Mouse (Mus musculus): ENCODE data around the gene Higd1b. TPM values are rescaled to one million over a fixed set of nuclear protein-coding genes. Genes with fewer than 3 reads are reported as not detected.

The Higd1b gene
- polyA plus RNA-seq, 1 experiment, result not detected

DNA sequence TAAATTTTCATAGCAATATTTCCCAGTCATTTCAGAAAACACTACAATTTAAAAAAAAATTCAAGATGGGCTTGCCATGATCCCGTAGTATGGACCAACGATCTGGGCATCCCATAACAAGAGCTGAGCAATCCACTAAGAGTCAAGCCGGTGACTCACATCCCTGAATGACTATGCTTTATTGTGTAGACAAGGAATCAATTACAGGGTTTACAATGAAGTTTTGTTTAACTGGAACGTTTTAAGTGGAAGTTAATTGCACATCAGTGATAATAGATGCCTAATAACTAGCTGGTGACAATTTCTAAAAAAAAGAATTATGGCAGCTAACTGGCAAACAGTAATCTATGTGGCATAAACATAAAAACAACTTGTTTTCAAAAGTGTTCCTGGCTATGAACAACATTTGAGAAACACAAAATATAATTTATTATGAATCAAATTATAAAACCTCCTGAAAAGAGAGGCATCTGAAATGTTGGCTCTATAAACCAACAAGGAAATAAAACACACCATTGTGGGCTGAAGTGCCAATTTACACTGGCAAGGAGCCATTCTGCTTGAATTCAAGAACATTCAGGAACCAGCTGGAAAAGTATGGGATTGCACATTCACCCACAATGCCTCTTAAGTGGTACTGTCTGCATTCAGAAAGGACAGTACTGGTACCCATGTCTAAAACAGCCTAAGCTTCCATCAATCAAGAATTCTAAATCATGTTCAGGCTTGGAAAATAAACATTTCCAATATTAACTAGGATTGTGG lies 24.7 kb upstream of the Higd1b start:
- Histone ChIP-seq H3K9ac (ENCODE audit: low read depth, poor library complexity, severe bottlenecking) (no peak overlapping the region), H3K27me3 (ENCODE audit: control insufficient read depth, insufficient read depth, low read length, poor library complexity, severe bottlenecking) (no peaks in the 10 kb centered on the region), H3K4me3 (ENCODE audit: low read depth, low read length) (no peak overlapping the region), H3K36me3 (ENCODE audit: control insufficient read depth, insufficient read depth, low read length, poor library complexity, severe bottlenecking) (peaks cover 4% of the 10 kb centered on the region; the same call in 1 of the 2 replicates), H3K27ac (ENCODE audit: insufficient read depth, low read length) (no peak overlapping the region), H3K4me1 (ENCODE audit: control insufficient read depth, insufficient read depth, low read length) (no peaks in the 10 kb centered on the region), H3K9me3 (replicated peaks; ENCODE audit: control insufficient read depth, insufficient read depth, low read length, poor library complexity, severe bottlenecking) (no peaks in the 10 kb centered on the region)
- TF ChIP-seq CTCF (IDR thresholded peaks at IDR 0.05; ENCODE audit: low read depth, low read length), result no peak
- TF ChIP-seq POLR2A (IDR thresholded peaks at IDR 0.05; ENCODE audit: insufficient read depth, low read length), result no peak
- no peak for TF ChIP-seq EP300 (IDR thresholded peaks at IDR 0.05; ENCODE audit: insufficient read depth, low read depth, low read length)

DNA sequence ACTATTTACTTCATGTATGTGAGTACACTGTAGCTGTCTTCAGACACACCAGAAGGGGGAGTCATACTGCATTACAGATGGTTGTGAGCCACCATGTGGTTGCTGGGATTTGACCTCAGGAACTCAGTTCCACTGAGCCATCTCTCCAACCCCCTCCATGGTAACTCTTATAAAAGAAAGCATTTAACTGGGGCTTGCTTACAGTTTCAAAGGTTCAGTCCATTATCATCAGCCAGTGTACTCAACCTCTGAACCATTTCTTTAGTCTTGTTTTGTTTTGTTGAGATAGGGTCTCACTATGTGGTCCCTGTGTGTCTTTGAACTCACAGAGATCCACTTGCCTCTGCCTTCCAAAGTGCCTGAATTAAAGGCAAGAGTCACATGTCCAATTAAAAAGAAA lies 20.8 kb upstream of the Higd1b start:
- H3K9ac ChIP-seq (ENCODE audit: low read depth, poor library complexity, severe bottlenecking), result no peak overlapping the region
- no peak overlapping the region for H3K4me3 ChIP-seq (ENCODE audit: low read depth, low read length)
- no peak for TF ChIP-seq POLR2A (IDR thresholded peaks at IDR 0.05; ENCODE audit: insufficient read depth, low read length)
- no peak for TF ChIP-seq EP300 (IDR thresholded peaks at IDR 0.05; ENCODE audit: insufficient read depth, low read depth, low read length)
- no peak for TF ChIP-seq CTCF (IDR thresholded peaks at IDR 0.05; ENCODE audit: low read depth, low read length)
- no peaks in the 10 kb centered on the region for H3K9me3 ChIP-seq (replicated peaks; ENCODE audit: control insufficient read depth, insufficient read depth, low read length, poor library complexity, severe bottlenecking)
- peaks cover 4% of the 10 kb centered on the region; the same call in 1 of the 2 replicates for H3K36me3 ChIP-seq (ENCODE audit: control insufficient read depth, insufficient read depth, low read length, poor library complexity, severe bottlenecking)
- no peaks in the 10 kb centered on the region for H3K4me1 ChIP-seq (ENCODE audit: control insufficient read depth, insufficient read depth, low read length)
- H3K27me3 ChIP-seq (ENCODE audit: control insufficient read depth, insufficient read depth, low read length, poor library complexity, severe bottlenecking), result no peaks in the 10 kb centered on the region
- no peak overlapping the region for H3K27ac ChIP-seq (ENCODE audit: insufficient read depth, low read length)

DNA sequence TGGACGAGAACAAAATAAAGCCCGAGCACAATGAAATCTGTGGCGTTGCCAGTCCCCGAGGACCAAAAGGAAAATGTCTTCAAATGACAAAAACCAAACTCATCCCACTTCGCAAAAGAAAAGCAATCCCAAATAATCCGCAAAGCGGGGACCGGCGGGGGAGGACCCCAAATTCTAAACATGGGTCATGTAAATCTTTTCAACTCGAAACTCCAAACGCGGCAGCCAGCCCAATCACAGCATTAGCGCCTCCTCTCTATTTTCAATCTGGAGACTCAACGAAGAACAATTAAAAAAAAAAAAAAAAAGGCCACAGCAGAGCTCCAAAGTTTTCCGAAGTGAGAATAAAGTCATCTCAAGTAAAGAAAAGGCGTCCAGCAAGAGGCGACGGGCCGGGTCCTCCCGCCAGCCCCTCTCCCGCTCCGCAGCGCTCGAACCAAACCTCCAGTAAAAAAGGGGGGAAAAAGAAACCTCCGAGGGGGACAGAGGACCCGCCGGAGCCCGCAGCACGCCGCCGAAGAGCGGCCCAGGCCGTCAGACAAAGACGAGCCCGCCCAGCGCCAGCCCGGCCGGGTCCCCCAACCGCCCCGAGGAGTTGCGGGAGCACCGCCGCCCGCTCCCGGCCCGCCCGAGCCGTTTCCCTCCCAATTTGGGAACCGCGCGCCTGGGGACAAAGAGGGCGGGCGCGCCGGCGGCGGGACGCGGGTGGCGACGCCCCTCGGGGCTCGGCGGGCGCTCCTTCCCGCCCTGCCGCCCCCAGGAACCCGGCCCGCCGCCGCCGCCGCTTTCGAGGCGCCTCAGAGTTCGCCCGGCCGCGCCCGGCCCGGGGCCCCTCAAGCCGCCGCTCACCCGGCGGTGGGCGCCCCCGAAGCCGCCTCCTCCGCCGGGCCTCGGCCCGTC lies 17.3 kb upstream of the Higd1b start:
- no peak for TF ChIP-seq POLR2A (IDR thresholded peaks at IDR 0.05; ENCODE audit: insufficient read depth, low read length)
- no peak for TF ChIP-seq EP300 (IDR thresholded peaks at IDR 0.05; ENCODE audit: insufficient read depth, low read depth, low read length)
- no peak for TF ChIP-seq CTCF (IDR thresholded peaks at IDR 0.05; ENCODE audit: low read depth, low read length)
- Histone ChIP-seq H3K9me3 (replicated peaks; ENCODE audit: control insufficient read depth, insufficient read depth, low read length, poor library complexity, severe bottlenecking) (no peaks in the 10 kb centered on the region), H3K4me1 (ENCODE audit: control insufficient read depth, insufficient read depth, low read length) (peaks cover 3% of the 10 kb centered on the region), H3K4me3 (ENCODE audit: low read depth, low read length) (peak overlapping the region; percentile 65), H3K27ac (ENCODE audit: insufficient read depth, low read length) (peak overlapping the region; percentile 71), H3K27me3 (ENCODE audit: control insufficient read depth, insufficient read depth, low read length, poor library complexity, severe bottlenecking) (no peaks in the 10 kb centered on the region), H3K9ac (ENCODE audit: low read depth, poor library complexity, severe bottlenecking) (peak overlapping the region; percentile 100), H3K36me3 (ENCODE audit: control insufficient read depth, insufficient read depth, low read length, poor library complexity, severe bottlenecking) (no peaks in the 10 kb centered on the region)

DNA sequence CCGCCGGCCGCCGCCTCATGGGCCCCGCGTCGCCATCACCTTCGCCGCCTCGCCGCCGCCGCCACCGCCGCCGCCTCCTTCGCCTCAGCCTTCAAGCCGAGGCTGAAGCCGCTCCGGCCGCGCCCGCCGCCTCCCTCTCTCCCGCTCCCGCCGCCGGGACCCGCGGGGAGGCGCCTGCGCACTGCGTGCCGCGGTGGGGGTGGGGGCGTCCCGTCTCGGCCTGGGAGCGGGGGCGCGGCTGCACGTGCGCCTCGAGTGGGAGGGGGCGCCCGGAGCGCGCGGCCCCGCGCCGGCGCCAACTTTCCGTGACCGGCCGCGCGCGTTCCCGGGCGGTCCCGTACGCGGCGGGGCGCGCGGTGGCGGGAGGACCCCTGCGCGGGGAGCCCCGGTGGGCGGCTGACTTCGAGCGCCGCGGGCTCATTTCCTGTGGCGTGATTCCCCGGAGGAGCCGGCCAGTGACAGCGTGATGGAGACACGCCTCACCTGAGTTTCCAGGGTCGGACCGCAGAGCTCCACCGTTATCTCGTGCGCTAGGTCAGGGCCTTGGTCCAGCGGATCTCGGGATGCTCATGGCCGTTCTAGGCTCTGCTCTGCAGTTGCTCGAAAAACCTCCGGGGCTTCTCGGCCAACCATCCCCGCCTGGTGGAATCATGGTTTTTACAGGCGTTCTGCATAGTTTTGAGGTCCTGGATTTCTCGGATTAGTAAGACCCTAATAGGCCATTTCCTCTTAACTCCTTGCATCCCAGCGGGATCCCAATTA lies 16.4 kb upstream of the Higd1b start, which contains the start of gene Gjc1:
Gjc1 (minus strand) TSS at position 680 of the 762 bp plus-strand sequence.
- no peaks in the 10 kb centered on the region for H3K27me3 ChIP-seq (ENCODE audit: control insufficient read depth, insufficient read depth, low read length, poor library complexity, severe bottlenecking)
- H3K4me3 ChIP-seq (ENCODE audit: low read depth, low read length), result peak within 1 kb of the TSS; percentile 65
- H3K9ac ChIP-seq (ENCODE audit: low read depth, poor library complexity, severe bottlenecking), result peak within 1 kb of the TSS; percentile 100
- H3K27ac ChIP-seq (ENCODE audit: insufficient read depth, low read length), result peak within 1 kb of the TSS; percentile 97
- TF ChIP-seq POLR2A (IDR thresholded peaks at IDR 0.05; ENCODE audit: insufficient read depth, low read length) (no peak), EP300 (IDR thresholded peaks at IDR 0.05; ENCODE audit: insufficient read depth, low read depth, low read length) (no peak), CTCF (IDR thresholded peaks at IDR 0.05; ENCODE audit: low read depth, low read length) (no peak)
- no peaks in the 10 kb centered on the region for H3K36me3 ChIP-seq (ENCODE audit: control insufficient read depth, insufficient read depth, low read length, poor library complexity, severe bottlenecking)
- H3K4me1 ChIP-seq (ENCODE audit: control insufficient read depth, insufficient read depth, low read length), result peaks cover 3% of the 10 kb centered on the region
- H3K9me3 ChIP-seq (replicated peaks; ENCODE audit: control insufficient read depth, insufficient read depth, low read length, poor library complexity, severe bottlenecking), result no peaks in the 10 kb centered on the region

DNA sequence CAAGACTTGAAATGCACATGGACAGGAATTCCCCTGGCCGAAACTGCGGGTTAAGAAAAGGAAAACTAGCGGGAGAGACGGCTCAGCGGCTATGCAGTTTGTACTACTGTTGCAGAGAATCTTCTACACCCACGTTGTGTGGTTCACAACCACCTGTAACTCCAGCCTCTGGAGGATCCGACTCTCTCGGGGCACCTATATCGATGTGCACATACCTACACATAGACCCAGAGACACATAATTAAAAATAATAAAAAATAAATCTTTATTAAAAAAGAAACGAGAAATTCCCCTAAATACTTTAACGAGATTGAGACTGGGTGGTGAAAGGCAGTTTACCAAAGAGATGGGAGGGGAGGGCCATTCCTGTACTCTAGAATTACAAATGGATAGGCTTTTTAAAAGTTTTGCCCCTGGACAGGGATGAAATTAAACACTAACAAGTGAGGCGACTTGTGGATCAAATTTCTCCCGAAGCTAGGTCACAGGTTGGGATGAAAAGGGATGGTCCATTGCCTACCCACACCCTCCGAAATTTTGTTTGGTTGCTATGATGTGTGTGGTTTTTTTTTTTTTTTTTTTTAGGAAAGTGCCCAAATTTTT lies 15.8 kb upstream of the Higd1b start:
- Histone ChIP-seq H3K27me3 (ENCODE audit: control insufficient read depth, insufficient read depth, low read length, poor library complexity, severe bottlenecking) (no peaks in the 10 kb centered on the region), H3K4me3 (ENCODE audit: low read depth, low read length) (peak overlapping the region; percentile 57), H3K27ac (ENCODE audit: insufficient read depth, low read length) (peak overlapping the region; percentile 84), H3K4me1 (ENCODE audit: control insufficient read depth, insufficient read depth, low read length) (peaks cover 3% of the 10 kb centered on the region), H3K36me3 (ENCODE audit: control insufficient read depth, insufficient read depth, low read length, poor library complexity, severe bottlenecking) (no peaks in the 10 kb centered on the region), H3K9ac (ENCODE audit: low read depth, poor library complexity, severe bottlenecking) (peak overlapping the region; percentile 100), H3K9me3 (replicated peaks; ENCODE audit: control insufficient read depth, insufficient read depth, low read length, poor library complexity, severe bottlenecking) (no peaks in the 10 kb centered on the region)
- TF ChIP-seq CTCF (IDR thresholded peaks at IDR 0.05; ENCODE audit: low read depth, low read length), result no peak
- no peak for TF ChIP-seq EP300 (IDR thresholded peaks at IDR 0.05; ENCODE audit: insufficient read depth, low read depth, low read length)
- TF ChIP-seq POLR2A (IDR thresholded peaks at IDR 0.05; ENCODE audit: insufficient read depth, low read length), result no peak
